Mouse (Mus musculus) liver, postnatal 0 days (tissue): ENCODE data around the gene Hsd17b12.

Source experiments
- CTCF ChIP-seq: sonication (generic); IDR thresholded peaks from 2 replicates; pipeline ENCODE4 v1.5.1; 2016; ENCODE audit warnings: antibody characterized with exemption, low read depth
- EP300 ChIP-seq: IDR thresholded peaks from 2 replicates; pipeline ENCODE4 v1.6.1; 2016; ENCODE audit warnings: antibody characterized with exemption, low read depth, mild to moderate bottlenecking

DNA sequence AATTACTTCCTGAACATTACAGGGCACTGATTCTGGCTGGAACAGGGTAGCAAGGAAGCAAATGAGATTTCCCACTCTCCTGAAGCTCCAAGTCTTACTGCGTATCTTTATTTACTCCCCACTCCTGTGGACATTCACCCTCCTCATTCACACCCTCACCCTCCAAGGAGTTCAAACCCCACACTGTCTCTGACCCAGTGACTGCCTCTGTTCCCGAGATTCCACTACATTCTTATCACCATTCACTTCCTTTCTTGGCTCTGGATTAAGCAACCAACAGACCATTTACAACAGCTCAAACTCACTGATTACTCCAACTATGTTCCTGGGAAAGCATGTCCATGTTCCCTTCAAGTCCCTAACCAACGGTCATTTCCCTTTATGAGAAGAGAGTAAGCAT is 166.4 kb downstream of the Hsd17b12 start:
- no peak for TF ChIP-seq CTCF
- TF ChIP-seq EP300: no peak
